Mouse (Mus musculus) hindbrain, embryonic 16.5 days (tissue): ENCODE data around the gene Dtnb. TPM values are rescaled to one million over a fixed set of nuclear protein-coding genes. Genes with fewer than 3 reads are reported as not detected.

Experiments
- ATAC-seq: fragments of 200-750 bp; cut with Nextera tagmentation; 2 replicates; pipeline ENCODE4 v1.8.0; 2017; ENCODE audit warnings: moderate TSS enrichment, moderate library complexity
- H3K27ac ChIP-seq: fragments of 300-500 bp; sonication (generic); 2 replicates; pipeline ENCODE4 v1.5.1; 2014; ENCODE audit warnings: low read depth, mild to moderate bottlenecking, control low read depth, low read length, moderate library complexity
- H3K27me3 ChIP-seq: fragments of 300-500 bp; sonication (generic); replicated peaks from 2 replicates; pipeline ENCODE4 v1.6.1; 2014; ENCODE audit warnings: low read length; ENCODE audit not compliant: control insufficient read depth, insufficient read depth
- H3K36me3 ChIP-seq: fragments of 300-500 bp; sonication (generic); 2 replicates; pipeline ENCODE4 v1.6.1; 2014; ENCODE audit warnings: mild to moderate bottlenecking, low read length, moderate library complexity, mixed read lengths; ENCODE audit not compliant: control insufficient read depth, insufficient read depth
- H3K4me1 ChIP-seq: fragments of 300-500 bp; sonication (generic); 2 replicates; pipeline ENCODE4 v1.6.1; 2014; ENCODE audit warnings: low read depth, low read length; ENCODE audit not compliant: control insufficient read depth, insufficient read depth
- H3K4me2 ChIP-seq: fragments of 300-500 bp; sonication (generic); 2 replicates; pipeline ENCODE4 v1.6.1; 2014; ENCODE audit warnings: mild to moderate bottlenecking, low read length, control low read depth, moderate library complexity
- H3K4me3 ChIP-seq: fragments of 300-500 bp; sonication (generic); 2 replicates; pipeline ENCODE4 v1.5.1; 2014; ENCODE audit warnings: mild to moderate bottlenecking, low read length, control low read depth, moderate library complexity
- H3K9ac ChIP-seq: fragments of 300-500 bp; sonication (generic); 2 replicates; pipeline ENCODE4 v1.6.1; 2014; ENCODE audit warnings: low read depth, mild to moderate bottlenecking, control low read depth, low read length, moderate library complexity
- H3K9me3 ChIP-seq: fragments of 300-500 bp; sonication (generic); 2 replicates; pipeline ENCODE4 v1.6.1; 2014; ENCODE audit warnings: mild to moderate bottlenecking, low read length, moderate library complexity; ENCODE audit not compliant: control insufficient read depth
- WGBS: fragments of 180-500 bp; shearing (Covaris S2); extraction: QIAGEN DNeasy Blood & Tissue Kit; methylation state at CpG from one replicate; pipeline ENCODE4 v1.1.7; 2014; 5-methylcytosine and 5-hydroxymethylcytosine counted together
- polyA plus RNA-seq: library from polyadenylated mRNA; unstranded; fragments of >200 nt; fragmentation: Nextera tagmentation; extraction: Ambion mirVana; gene quantifications from 2 replicates; pipeline ENCODE4 v1.2.1, GENCODE M21; 2015

The Dtnb gene
- polyA plus RNA-seq, 1 experiment from 2014 or later = 50.6 TPM

DNA sequence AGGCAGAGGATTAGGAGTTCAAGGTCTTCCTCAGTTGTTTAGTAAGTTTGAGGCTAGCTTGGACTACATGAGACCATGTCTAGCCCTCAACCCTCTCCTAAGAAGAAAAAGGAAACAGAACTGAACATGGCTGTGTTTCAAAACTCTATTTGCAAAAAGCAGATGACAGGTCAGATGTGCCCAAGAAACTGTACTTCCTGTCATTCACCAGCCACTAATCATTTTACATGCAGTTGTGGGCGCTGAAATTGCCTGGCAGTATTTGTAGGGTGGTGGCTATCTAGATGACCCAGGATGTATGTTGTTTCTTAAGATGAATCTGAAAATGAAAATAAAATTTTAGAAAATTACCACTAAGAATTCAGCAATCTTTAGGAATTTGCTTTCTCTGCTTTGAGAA, 14.8 kb downstream of the Dtnb start:
- H3K4me3 ChIP-seq = no peak overlapping the region

DNA sequence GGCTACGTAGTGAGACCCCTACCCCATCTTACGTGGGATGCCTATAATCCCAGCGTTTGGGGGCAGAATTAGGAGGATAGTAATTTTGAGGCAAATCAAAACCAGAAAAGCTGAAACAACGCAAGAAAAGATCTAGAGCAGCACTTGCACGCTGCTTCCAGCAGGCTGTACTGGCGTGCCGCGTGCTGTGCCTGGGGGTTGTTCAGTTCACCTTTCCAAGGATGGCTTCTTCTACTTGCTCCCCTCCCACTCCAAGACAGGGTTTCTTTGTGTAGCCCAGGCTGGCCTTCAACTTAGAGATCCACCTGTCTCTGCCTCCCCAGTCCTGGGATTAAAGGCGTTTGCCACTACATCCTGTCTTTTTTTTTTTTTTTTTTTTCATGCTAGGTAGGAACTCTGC, 17.9 kb downstream of the Dtnb start:
- no peak overlapping the region for H3K4me2 ChIP-seq
- H3K9me3 ChIP-seq = no peaks in the 10 kb centered on the region
- whole genome bisulfite sequencing = 97% methylated on average over 9 of the region's 9 CpGs
- no peak overlapping the region for H3K4me3 ChIP-seq
- no peak overlapping the region for H3K27ac ChIP-seq
- H3K9ac ChIP-seq = no peak overlapping the region
- H3K27me3 ChIP-seq = no peaks in the 10 kb centered on the region
- no peaks in the 10 kb centered on the region for H3K4me1 ChIP-seq
- no peak for ATAC-seq
- H3K36me3 ChIP-seq = peaks cover 7% of the 10 kb centered on the region; the same call in 1 of the 2 replicates

More for the DNA sequence above, 14.8 kb downstream of the Dtnb start:
- 92% methylated on average over 1 of the region's 1 CpGs for WGBS
- H3K4me1 ChIP-seq = no peaks in the 10 kb centered on the region
- H3K9ac ChIP-seq = no peak overlapping the region
- ATAC-seq = no peak
- 0 out of 2 replicates have a peak, but pooled peaks cover 3% of the 10 kb centered on the region for H3K36me3 ChIP-seq
- no peaks in the 10 kb centered on the region for H3K9me3 ChIP-seq
- no peak overlapping the region for H3K27ac ChIP-seq
- H3K27me3 ChIP-seq = no peaks in the 10 kb centered on the region
- H3K4me2 ChIP-seq = no peak overlapping the region

GRCm38 (mm10) chr12:3591595-3591994, 19.4 kb downstream of the Dtnb start:
- H3K9ac ChIP-seq = no peak overlapping the region

DNA sequence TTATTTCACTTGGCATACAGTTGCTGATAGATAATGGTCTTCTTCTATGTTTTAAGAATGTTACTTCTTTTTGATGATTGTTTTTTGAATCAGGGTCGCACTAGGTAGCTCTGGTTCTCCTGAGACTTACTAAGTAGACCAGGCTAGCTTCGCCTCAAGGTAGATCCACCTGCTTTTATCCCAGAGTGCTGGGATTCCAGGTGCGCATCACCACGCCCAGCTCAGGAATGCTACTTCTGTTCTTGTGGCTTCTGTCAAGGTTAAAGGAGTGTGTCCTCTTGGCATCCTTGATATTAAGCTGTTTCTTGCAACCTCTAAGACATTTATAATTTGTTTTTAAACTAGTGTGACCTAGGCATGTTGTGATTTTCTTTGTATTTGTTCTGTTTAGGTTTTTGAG, 30.6 kb downstream of the Dtnb start:
- H3K9me3 ChIP-seq = no peaks in the 10 kb centered on the region
- no peak overlapping the region for H3K9ac ChIP-seq
- ATAC-seq = no peak
- WGBS = 92% methylated on average over 4 of the region's 4 CpGs
- no peak overlapping the region for H3K4me3 ChIP-seq
- no peak overlapping the region for H3K4me2 ChIP-seq
- no peaks in the 10 kb centered on the region for H3K27me3 ChIP-seq
- H3K36me3 ChIP-seq = no peaks in the 10 kb centered on the region
- H3K27ac ChIP-seq = no peak overlapping the region
- H3K4me1 ChIP-seq = no peaks in the 10 kb centered on the region

More at GRCm38 (mm10) chr12:3591595-3591994, 19.4 kb downstream of the Dtnb start:
- ATAC-seq = no peak
- Histone ChIP-seq H3K9me3 (no peaks in the 10 kb centered on the region), H3K36me3 (peaks cover 7% of the 10 kb centered on the region; the same call in 1 of the 2 replicates), H3K4me1 (no peaks in the 10 kb centered on the region), H3K4me2 (no peak overlapping the region), H3K27ac (no peak overlapping the region), H3K27me3 (no peaks in the 10 kb centered on the region), H3K4me3 (no peak overlapping the region)
- WGBS = 78% methylated on average over 10 of the region's 10 CpGs

- H3K4me2 ChIP-seq = no peak overlapping the region
- H3K27ac ChIP-seq = no peak overlapping the region
- 78% methylated on average over 7 of the region's 7 CpGs for whole genome bisulfite sequencing
- ATAC-seq = no peak
- H3K9ac ChIP-seq = no peak overlapping the region
- H3K27me3 ChIP-seq = no peaks in the 10 kb centered on the region
- no peak overlapping the region for H3K4me3 ChIP-seq
- no peaks in the 10 kb centered on the region for H3K4me1 ChIP-seq
- H3K9me3 ChIP-seq = no peaks in the 10 kb centered on the region
- no peaks in the 10 kb centered on the region for H3K36me3 ChIP-seq
Observed at GRCm38 (mm10) chr12:3606202-3606601, 34.0 kb downstream of the Dtnb start.

DNA sequence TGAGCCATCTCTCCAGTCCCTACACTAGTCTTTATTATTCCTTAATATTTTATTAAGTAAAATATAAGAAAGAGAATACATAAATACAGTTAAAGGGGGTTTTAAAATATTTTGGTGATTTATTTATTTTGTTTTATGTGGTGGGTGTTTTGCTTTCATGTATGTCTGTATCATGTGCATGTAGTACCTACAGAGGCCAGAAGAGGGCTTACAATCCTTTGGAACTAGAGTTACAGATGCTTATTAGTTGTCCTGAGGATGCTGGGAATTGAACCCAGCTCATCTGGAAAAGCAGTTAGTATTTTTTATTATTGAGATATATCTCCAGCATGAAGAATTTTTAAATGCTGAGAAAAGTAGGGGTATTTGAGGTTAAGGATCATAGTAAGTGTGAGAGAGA, 37.6 kb downstream of the Dtnb start:
- H3K36me3 ChIP-seq = no peaks in the 10 kb centered on the region
- no peaks in the 10 kb centered on the region for H3K4me1 ChIP-seq
- ATAC-seq = no peak
- H3K4me3 ChIP-seq = no peak overlapping the region
- no peaks in the 10 kb centered on the region for H3K27me3 ChIP-seq
- no peaks in the 10 kb centered on the region for H3K9me3 ChIP-seq
- no peak overlapping the region for H3K4me2 ChIP-seq
- no peak overlapping the region for H3K27ac ChIP-seq
- no peak overlapping the region for H3K9ac ChIP-seq

- Histone ChIP-seq H3K4me3 (no peak overlapping the region), H3K9ac (no peak overlapping the region), H3K9me3 (no peaks in the 10 kb centered on the region), H3K4me1 (no peaks in the 10 kb centered on the region), H3K27ac (no peak overlapping the region), H3K36me3 (no peaks in the 10 kb centered on the region), H3K4me2 (no peak overlapping the region), H3K27me3 (no peaks in the 10 kb centered on the region)
- WGBS = 80% methylated on average over 7 of the region's 7 CpGs
- ATAC-seq = no peak
Observed at GRCm38 (mm10) chr12:3611871-3612270, 39.7 kb downstream of the Dtnb start.

GRCm38 (mm10) chr12:3615041-3615440, 42.9 kb downstream of the Dtnb start:
- no peak overlapping the region for H3K9ac ChIP-seq
- H3K4me3 ChIP-seq = no peak overlapping the region
- no peak overlapping the region for H3K27ac ChIP-seq
- no peak overlapping the region for H3K4me2 ChIP-seq
- 97% methylated on average over 8 of the region's 8 CpGs for WGBS
- no peaks in the 10 kb centered on the region for H3K36me3 ChIP-seq
- no peaks in the 10 kb centered on the region for H3K9me3 ChIP-seq
- H3K27me3 ChIP-seq = no peaks in the 10 kb centered on the region
- ATAC-seq = no peak
- H3K4me1 ChIP-seq = no peaks in the 10 kb centered on the region

DNA sequence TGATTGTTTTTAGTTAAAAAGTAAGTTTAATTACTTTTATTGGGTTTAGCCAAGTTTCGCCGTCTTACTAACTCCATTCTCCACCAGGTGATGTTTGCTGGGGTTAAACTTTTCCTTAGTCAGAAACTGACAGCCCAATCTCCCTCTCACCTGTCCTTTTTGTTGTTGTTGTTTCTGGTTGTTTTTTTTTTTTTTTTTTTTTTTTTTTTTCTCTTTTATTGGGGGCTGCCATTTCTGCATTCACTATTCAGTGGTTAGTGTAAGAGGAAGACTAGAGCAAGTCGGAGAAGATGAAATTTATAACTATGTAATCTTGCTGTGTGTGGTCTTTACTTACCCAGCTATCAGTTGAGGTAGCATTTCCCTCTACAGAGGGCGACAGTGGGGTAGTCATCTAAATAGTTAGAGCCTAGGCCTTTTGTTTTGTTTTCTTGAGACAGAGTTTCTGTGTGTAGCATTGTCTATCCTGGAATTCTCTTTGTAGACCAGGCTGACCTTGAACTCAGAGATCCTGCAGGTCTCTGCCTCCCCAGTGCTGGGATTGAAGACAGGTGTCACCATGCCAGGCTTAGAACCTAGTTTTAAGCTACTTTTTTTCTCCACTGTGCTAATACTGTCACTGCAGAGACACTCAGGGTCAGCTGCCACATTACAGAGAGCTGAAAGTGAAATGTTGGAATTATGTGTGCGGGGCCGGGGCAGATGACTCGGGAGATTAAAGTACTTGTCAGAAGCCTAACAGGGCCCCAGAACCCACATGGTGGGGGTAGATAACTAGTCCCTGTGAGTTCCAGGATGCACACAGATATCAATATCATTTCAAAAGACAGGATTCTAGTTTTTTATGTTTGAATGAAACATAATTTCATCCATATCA, 46.2 kb downstream of the Dtnb start:
- Histone ChIP-seq H3K9ac (no peak overlapping the region), H3K4me2 (no peak overlapping the region), H3K4me1 (no peaks in the 10 kb centered on the region), H3K27ac (no peak overlapping the region), H3K36me3 (no peaks in the 10 kb centered on the region), H3K27me3 (no peaks in the 10 kb centered on the region), H3K9me3 (no peaks in the 10 kb centered on the region), H3K4me3 (no peak overlapping the region)
- no peak for ATAC-seq
- WGBS = 91% methylated on average over 7 of the region's 7 CpGs
